Mouse (Mus musculus): ENCODE measurements around the gene Cdk17. TPM values are rescaled to one million over a fixed set of nuclear protein-coding genes. Genes with fewer than 3 reads are reported as not detected.

Gene Cdk17
- total and polyA plus RNA-seq, 2 experiments, result 11.3 to 17.1 TPM

DNA sequence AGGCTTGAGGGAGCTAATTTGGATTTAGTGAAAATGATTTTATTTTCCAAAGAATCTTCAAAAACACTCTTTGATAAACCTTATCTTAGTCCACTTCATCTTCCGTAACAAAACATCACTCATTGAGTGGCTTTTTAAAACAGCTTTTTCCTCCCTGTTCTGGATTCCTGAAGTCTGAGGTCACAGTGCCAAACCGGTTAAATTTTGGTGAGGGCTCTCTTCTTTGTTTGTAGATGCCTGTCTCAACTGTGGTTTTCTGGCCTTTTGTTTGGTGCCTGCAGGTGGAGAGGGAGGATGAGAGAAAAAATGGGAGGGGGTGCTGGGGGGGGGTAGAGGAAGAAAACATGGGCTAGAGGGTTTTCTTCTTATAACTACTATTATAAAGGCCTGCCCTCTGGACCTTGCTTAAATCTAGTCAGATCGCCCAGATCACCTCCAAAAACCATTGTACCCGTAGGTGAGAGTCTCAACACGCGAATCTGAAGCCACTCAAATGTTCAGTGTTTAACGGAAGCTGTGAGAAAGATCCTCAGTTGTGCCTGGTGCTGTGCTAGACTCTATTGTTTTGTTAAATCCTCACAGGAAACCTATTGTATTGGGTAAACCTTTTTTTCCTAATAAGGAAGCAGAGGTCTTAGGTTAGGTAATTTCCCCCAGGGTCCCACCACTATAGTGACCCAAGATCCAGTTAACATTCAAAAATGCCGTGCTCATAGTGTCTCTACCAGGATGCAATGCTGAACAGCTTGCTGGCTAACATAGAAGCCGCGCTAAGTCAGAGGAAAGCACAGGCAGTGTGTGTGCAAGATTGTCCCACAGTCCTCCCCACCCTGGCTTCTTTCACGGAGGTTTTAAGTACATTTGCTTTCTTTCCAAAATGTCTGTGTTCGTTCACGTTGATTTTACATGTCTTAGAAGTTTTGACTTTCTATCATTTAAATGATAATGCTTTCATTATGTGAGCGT lies 5.0 kb downstream of the Cdk17 start:
- H3K4me1 ChIP-seq (ENCODE audit: control insufficient read depth, insufficient read depth, low read length), result peaks cover 32% of the 10 kb centered on the region
- WGBS, result 49% methylated on average over 14 of the region's 14 CpGs
- no peak overlapping the region; the same call in 1 of the 2 replicates for H3K9ac ChIP-seq (ENCODE audit: low read depth, low read length)
- no peak for DNase-seq (ENCODE audit: extremely low read depth, low read depth, low spot score)
- H3K79me2 ChIP-seq (ENCODE audit: control insufficient read depth, insufficient read depth, low read length), result peaks cover 39% of the 10 kb centered on the region
- no peaks in the 10 kb centered on the region for H3K27me3 ChIP-seq (ENCODE audit: control insufficient read depth, insufficient read depth, low read length)
- no peak overlapping the region for H3K4me3 ChIP-seq (ENCODE audit: insufficient read depth, low read depth, low read length)
- TF ChIP-seq POLR2A (IDR thresholded peaks at IDR 0.05; ENCODE audit: extremely low read depth, insufficient read depth, low read length) (no peak), CTCF (IDR thresholded peaks at IDR 0.05; ENCODE audit: low read depth, low read length) (no peak)
- no peaks in the 10 kb centered on the region for H3K36me3 ChIP-seq (ENCODE audit: control insufficient read depth, insufficient read depth, low read length)
- H3K27ac ChIP-seq (replicated peaks; ENCODE audit: insufficient read depth, low read depth, low read length), result peak overlapping the region; percentile 4

DNA sequence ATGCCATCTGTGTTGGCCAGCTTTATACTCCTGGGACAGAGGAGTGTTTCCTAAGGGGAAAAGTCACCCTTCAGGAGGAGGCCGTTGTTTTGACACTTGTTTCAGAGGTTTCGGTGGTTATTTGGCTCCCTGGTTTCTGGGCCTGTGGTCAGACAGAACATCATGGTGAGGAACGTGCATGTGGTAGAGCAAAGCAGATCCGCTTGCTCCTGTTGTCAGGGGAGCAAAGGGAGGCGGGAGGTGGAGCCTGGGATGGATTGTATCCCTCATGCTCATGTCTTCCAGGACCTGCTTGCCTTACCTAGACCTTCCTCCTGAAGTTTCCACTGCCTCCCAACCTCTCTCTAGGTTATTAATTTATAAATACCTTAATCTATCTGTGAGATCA lies 5.7 kb downstream of the Cdk17 start:
- no peak for DNase-seq (ENCODE audit: extremely low read depth, low read depth, low spot score)
- H3K27ac ChIP-seq (replicated peaks; ENCODE audit: insufficient read depth, low read depth, low read length), result peak overlapping the region; percentile 4
- peaks cover 32% of the 10 kb centered on the region for H3K4me1 ChIP-seq (ENCODE audit: control insufficient read depth, insufficient read depth, low read length)
- H3K36me3 ChIP-seq (ENCODE audit: control insufficient read depth, insufficient read depth, low read length), result no peaks in the 10 kb centered on the region
- H3K79me2 ChIP-seq (ENCODE audit: control insufficient read depth, insufficient read depth, low read length), result peaks cover 34% of the 10 kb centered on the region
- no peaks in the 10 kb centered on the region for H3K27me3 ChIP-seq (ENCODE audit: control insufficient read depth, insufficient read depth, low read length)
- 21% methylated on average over 5 of the region's 5 CpGs for WGBS
- peak overlapping the region; percentile 17; the same call in 1 of the 2 replicates for H3K9ac ChIP-seq (ENCODE audit: low read depth, low read length)
- TF ChIP-seq CTCF (IDR thresholded peaks at IDR 0.05; ENCODE audit: low read depth, low read length), result no peak
- TF ChIP-seq POLR2A (IDR thresholded peaks at IDR 0.05; ENCODE audit: extremely low read depth, insufficient read depth, low read length), result no peak
- H3K4me3 ChIP-seq (ENCODE audit: insufficient read depth, low read depth, low read length), result no peak overlapping the region

DNA sequence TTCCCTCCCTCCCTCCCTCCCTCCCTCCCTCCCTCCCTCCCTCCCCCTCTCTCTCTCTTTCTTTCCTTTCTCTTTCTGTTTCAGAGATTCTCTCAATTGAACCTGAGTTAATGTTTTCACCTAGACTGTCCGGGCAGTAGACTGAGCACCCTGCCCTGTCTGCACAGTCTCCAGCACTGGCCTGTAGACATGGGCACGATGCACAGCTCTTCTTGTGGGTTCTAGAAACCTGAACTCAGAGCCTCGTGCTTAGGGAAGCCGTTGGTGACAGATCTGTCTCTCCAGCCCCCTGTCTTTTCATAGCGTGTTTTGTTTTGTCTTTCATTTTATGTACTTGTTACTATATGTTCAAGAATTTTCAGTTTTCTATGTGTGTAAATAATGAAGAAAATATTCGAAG lies 6.6 kb downstream of the Cdk17 start:
- Histone ChIP-seq H3K9ac (ENCODE audit: low read depth, low read length) (no peak overlapping the region), H3K4me1 (ENCODE audit: control insufficient read depth, insufficient read depth, low read length) (peaks cover 29% of the 10 kb centered on the region), H3K79me2 (ENCODE audit: control insufficient read depth, insufficient read depth, low read length) (peaks cover 37% of the 10 kb centered on the region), H3K27me3 (ENCODE audit: control insufficient read depth, insufficient read depth, low read length) (no peaks in the 10 kb centered on the region), H3K27ac (replicated peaks; ENCODE audit: insufficient read depth, low read depth, low read length) (no peak overlapping the region; the same call in 1 of the 2 replicates), H3K4me3 (ENCODE audit: insufficient read depth, low read depth, low read length) (no peak overlapping the region), H3K36me3 (ENCODE audit: control insufficient read depth, insufficient read depth, low read length) (no peaks in the 10 kb centered on the region)
- WGBS, result 40% methylated on average over 6 of the region's 6 CpGs
- no peak for TF ChIP-seq CTCF (IDR thresholded peaks at IDR 0.05; ENCODE audit: low read depth, low read length)
- no peak for TF ChIP-seq POLR2A (IDR thresholded peaks at IDR 0.05; ENCODE audit: extremely low read depth, insufficient read depth, low read length)
- no peak for DNase-seq (ENCODE audit: extremely low read depth, low read depth, low spot score)

DNA sequence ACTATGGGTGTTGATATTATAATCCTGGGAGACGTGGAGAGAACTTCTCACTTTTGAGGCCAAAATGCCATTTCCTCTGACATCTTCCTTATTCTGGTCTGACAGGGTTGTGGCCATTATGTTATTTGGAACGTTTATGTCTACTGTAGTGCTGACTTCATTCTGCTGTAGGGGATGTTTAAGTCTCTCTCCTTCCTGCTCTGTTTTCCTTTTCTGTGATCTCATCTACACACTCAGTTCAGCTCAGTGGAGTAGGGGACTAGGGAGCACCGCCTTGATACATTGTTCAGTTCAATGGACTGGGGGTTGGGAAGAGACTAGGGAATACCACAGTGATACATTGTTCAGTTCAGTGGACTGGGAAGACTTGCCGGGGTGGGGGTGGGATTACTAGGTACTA lies 7.4 kb downstream of the Cdk17 start:
- no peak for DNase-seq (ENCODE audit: extremely low read depth, low read depth, low spot score)
- Histone ChIP-seq H3K79me2 (ENCODE audit: control insufficient read depth, insufficient read depth, low read length) (peaks cover 36% of the 10 kb centered on the region), H3K9ac (ENCODE audit: low read depth, low read length) (no peak overlapping the region), H3K36me3 (ENCODE audit: control insufficient read depth, insufficient read depth, low read length) (no peaks in the 10 kb centered on the region), H3K27me3 (ENCODE audit: control insufficient read depth, insufficient read depth, low read length) (no peaks in the 10 kb centered on the region), H3K4me1 (ENCODE audit: control insufficient read depth, insufficient read depth, low read length) (peaks cover 27% of the 10 kb centered on the region), H3K4me3 (ENCODE audit: insufficient read depth, low read depth, low read length) (no peak overlapping the region), H3K27ac (replicated peaks; ENCODE audit: insufficient read depth, low read depth, low read length) (peak overlapping the region; percentile 20; the same call in 1 of the 2 replicates)
- no peak for TF ChIP-seq CTCF (IDR thresholded peaks at IDR 0.05; ENCODE audit: low read depth, low read length)
- TF ChIP-seq POLR2A (IDR thresholded peaks at IDR 0.05; ENCODE audit: extremely low read depth, insufficient read depth, low read length), result no peak
- 63% methylated on average over 4 of the region's 4 CpGs for WGBS

DNA sequence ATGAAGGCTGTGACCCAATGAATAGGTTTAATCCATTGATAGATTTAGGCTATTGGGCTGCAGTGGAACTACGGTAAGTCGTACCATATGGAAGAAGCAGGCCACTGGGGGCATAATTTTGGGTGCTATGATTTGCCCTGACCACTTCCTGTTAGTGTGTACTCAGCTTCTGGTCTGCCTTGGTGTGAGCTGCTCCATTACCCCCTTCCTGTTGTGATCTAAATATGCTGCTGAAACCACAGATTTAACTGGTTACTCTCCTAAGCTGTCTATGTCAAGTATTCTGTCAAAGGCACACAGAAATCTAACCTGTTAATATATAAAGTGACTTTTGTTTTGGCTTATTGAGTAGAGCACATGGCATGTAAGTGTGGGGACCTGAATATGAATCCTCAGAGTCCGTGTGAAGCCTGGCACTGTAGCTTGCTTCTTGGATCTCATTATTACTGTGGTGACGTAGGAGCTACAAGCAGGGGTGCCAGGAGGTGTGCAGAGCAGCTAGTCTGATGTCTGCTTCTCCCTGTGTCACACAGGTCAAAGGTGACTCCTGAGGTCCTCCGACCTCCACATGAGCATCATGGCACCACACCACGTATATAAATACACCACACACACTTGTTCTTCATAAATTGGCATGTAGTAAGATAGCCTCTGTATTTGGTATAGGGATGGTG lies 10.6 kb downstream of the Cdk17 start:
- H3K4me1 ChIP-seq (ENCODE audit: control insufficient read depth, insufficient read depth, low read length), result peaks cover 16% of the 10 kb centered on the region
- no peaks in the 10 kb centered on the region for H3K27me3 ChIP-seq (ENCODE audit: control insufficient read depth, insufficient read depth, low read length)
- H3K79me2 ChIP-seq (ENCODE audit: control insufficient read depth, insufficient read depth, low read length), result peaks cover 37% of the 10 kb centered on the region
- 0 out of 2 replicates have a peak, but pooled peaks cover 2% of the 10 kb centered on the region for H3K36me3 ChIP-seq (ENCODE audit: control insufficient read depth, insufficient read depth, low read length)
- H3K4me3 ChIP-seq (ENCODE audit: insufficient read depth, low read depth, low read length), result no peak overlapping the region
- H3K9ac ChIP-seq (ENCODE audit: low read depth, low read length), result no peak overlapping the region
- TF ChIP-seq CTCF (IDR thresholded peaks at IDR 0.05; ENCODE audit: low read depth, low read length) (no peak), POLR2A (IDR thresholded peaks at IDR 0.05; ENCODE audit: extremely low read depth, insufficient read depth, low read length) (no peak)
- 52% methylated on average over 6 of the region's 6 CpGs for WGBS
- H3K27ac ChIP-seq (replicated peaks; ENCODE audit: insufficient read depth, low read depth, low read length), result no peak overlapping the region
- no peak for DNase-seq (ENCODE audit: extremely low read depth, low read depth, low spot score)

Measured in liver, adult 2 months (tissue).